Mouse (Mus musculus): ENCODE measurements around the gene Gm20517.
"Not testable (repeated sequence)": the region's sequence is repeated elsewhere in the genome, so short reads cannot be mapped to it uniquely, and the experiment has no call there.

Gm20517 gene

DNA sequence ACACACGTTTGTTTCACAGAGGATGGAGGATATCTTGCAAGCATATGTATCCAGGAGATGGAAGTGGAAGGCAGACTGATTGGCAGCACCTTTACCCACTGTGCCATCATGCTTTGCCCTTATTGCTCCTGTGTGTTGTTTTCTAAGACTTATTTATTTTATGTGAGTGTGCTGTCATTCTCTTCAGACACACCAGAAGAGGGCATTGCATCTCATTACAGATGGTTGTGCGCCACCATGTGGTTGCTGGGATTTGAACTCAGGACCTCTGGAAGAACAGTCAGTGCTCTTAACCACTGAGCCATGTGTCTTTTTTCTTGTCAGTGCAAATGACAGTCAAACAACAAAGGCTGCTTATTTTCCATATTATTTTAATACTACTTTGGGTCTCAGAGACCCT is 16.4 kb downstream of the Gm20517 start:
- no peak for DNase-seq (ENCODE audit: low spot score)

DNA sequence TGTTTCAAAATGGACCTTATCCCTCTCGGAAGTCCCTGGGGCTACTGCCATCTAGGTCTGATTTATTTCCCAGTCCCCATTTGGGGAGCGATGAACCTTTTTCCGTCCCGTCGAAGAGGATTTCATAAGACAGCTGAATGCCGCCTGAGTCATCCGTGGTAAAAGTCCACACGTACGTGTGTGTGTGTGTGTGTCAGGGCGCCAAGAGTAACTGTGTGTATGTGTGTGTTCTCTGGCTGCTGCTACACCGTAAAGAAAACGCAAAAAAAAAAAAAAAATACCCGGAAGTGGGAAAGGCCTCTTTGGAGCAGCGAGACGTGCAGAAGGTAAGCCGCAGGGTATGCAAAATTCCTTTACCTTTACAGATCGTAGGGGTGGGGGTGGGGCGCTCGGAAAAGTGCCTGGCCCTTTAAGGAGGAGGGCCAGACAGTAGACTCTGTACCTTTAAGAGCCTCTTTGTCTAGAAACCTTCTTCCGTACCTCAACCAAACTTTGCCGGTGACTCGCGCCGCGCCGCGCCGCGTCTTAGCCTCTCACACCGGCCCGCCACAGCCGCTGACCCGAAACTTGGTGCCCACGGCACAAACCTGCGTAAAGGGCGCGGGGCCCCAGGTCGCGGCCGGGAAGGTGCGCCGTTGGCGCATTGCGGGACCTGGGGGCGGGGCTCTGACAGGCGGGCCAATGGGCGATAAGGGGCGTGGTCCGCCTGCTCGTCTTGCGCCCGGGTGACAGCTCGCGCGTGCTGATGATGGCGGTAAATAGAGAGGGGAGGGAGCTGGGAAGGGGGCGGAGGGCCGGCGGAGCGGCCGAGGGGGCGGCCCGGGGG is 17.7 kb downstream of the Gm20517 start:
- DNase-seq (ENCODE audit: low spot score): peak; percentile 95

DNA sequence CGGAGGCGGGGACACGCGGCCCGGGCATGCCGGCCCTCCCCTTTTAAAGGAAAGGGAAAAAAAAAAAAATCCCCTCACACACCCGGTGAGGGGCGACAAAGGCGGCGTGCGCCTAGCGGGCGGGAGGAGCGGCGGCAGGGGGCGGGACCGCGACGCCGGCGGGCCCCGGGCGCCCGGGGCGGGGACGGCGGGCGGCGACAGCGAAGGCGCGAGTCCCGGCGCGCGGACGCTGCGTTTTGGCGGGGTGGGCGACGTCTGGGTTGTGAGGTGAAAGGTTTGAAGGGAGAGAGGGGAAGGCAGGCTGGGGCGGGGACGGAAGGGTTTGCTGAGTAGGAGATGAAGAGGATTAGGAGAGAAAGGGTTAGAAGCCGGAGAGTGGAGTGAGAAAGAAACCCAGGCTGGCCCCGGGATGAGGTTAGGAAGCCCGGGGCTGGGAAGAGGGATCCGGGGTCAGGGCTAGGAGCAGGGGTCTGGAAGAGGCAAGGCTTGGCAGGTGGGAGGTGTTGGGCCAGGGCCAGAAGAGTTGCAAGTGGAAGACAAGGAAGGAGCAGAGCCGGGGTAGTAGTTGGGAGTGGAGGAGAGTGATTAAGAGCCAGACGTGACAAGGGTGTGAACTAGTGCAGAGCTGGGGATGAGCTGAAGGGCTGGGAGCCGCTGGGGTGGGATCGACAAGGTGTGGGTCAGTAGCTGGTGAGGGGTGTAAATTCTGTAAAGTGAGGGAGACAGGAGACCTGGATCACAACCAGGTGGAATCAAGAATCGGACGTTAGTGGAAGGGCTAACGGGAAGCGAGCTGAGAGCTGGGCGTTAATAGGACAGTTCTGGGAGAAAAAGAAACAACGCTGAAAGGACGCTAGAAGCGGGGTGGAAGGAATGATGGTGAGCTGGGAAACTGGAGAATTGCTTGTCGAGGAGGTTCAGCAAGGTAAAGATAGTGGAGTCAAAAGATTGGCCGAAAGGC is 18.6 kb downstream of the Gm20517 start:
- no peak for DNase-seq (ENCODE audit: low spot score)

DNA sequence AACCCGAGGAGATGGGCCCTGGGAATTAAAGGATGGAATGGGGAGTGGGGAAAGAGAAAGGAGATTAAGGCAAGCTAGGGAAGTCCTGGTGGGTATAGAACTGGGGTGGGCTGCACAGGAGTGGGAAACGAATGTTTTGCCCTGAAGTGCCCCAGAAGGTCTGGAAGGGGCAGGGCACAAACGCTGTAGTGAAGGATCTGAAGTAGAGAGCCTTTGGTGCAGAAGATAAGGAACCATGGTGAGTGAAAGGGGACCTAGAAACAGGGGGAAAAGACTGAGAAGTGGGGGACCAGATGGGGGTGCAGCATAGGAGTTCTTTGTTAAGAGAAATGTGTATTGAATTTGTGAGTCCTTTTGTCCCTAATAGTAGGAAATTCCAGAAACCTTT is 19.3 kb downstream of the Gm20517 start, which contains the start of gene Usp49:
TSS of gene Usp49 (plus strand) at position 13 of the 388 bp plus-strand sequence.
- DNase-seq (ENCODE audit: low spot score): no peak

DNA sequence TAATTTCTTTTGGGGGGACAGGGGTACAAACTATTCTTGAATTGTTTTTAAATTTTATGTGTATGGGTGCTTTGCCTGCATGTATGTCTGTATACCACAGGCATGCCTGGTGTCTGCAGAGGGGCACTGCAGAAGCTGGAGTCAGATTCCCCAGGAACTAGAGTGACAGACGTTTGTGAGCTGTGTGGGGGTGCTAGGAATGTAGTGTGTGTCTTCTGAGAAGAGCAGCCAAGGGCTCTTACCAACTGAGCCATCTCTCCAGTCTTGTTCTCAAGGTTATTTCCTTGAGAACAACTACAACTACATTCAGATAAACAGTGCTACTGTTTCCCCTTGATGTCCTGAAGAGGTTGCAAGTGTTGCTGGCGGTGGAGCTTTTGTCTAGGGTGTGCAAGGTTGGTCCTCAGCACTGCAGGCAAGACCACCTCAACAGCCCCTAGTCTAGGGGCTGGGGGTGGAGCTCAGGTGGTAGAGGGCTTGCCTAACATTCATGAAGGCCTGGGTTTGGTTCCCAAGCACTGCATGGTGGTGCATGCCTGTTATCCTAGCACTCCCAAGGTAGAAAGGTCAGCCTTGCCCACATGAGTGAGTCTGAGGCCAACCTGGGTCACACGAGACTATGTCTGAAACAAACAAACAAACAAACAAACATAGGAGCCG is 20.9 kb downstream of the Gm20517 start:
- DNase-seq (ENCODE audit: low spot score): no peak

DNA sequence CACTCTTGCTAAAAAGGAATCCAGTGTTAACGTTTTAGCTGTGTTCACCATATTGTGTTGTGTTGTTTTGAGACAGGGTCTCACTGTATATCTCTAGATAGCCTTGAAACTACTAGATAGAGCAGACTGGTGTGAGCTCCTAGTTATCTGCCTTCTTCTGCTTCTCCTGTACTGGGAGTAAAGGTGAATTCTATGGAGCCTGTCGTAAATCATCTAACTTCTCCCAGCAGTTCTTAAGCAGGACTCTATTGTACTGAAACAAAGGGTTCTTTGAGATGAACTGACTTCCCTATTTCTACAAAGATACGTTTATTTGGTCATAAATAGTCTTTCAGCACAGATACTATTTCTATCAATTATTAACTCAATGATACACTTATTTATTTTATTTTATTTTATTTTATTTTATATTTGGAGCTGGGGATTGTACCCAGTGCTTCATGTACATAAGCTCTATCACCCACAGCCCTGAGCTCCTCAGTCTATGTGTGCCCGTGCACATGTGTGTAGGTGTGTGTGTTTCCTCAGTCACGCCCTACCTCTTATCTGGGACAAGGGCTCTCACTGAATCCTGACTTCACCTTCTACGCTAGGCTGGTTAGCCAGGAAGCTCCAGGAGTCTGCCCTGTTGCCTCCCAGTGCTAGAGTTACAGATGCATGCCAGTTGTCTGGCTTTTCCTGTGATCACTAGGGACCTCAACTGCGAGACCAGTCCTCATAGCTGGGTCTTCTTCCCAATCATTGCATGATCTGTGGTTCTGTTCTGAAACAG is 22.8 kb downstream of the Gm20517 start:
- DNase-seq (ENCODE audit: low spot score): peak; percentile 43

DNA sequence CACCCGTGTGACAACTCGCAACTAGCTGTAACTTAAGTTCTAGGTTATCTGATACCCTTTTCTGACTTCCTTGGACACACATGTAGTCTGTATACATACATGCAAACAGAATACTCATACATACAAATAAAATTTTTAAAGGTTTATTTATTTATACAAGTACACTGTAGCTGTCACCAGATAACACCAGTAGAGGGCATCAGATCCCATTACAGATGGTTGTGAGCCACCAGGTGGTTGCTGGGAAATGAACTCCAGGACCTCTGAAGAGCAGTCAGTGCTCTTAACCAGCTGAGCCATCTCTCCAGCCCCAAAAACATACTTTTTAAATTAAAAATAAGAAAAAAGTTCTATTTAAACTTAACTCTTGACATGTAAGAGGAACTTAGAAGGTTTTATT is 31.6 kb downstream of the Gm20517 start:
- no peak for DNase-seq (ENCODE audit: low spot score)

DNA sequence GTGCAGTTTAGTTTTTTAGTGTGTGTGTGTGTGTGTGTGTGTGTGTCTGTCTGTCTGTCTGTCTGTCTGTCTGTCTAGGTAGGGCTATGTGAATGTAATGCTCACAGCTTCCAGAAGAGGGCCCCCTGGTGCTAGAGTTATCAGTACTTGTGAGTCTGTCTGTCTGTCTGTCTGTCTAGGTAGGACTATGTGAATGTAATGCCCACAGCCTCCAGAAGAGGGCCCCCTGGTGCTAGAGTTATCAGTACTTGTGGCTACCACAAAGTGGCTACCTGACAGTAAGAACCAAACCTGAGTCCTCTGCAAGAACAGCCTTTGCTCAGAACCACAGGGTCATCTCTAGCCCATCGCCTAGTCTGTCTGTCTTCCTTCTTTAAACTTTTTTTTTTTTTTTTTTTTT is 35.3 kb downstream of the Gm20517 start:
- DNase-seq (ENCODE audit: low spot score): peak; percentile 73

DNA sequence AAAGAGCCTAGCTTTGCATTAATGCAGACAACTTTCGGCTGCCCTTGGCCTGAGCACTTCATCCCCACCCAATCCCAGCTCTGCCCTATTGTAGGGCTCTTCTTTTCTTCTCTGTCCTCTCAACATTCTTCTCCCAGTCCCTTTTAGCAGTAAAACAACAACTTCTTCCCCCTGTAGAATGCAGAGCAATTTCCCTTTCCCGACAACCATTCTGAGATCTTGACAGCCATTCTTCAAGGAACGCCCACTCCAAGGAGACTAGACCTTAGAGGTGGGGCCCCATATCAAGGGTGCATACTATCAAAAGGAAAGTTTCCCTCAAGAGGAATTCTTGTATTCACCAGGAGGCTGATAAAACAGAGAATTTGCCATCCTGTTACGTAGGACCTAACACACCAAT is 37.6 kb downstream of the Gm20517 start:
- no peak for DNase-seq (ENCODE audit: low spot score)

DNA sequence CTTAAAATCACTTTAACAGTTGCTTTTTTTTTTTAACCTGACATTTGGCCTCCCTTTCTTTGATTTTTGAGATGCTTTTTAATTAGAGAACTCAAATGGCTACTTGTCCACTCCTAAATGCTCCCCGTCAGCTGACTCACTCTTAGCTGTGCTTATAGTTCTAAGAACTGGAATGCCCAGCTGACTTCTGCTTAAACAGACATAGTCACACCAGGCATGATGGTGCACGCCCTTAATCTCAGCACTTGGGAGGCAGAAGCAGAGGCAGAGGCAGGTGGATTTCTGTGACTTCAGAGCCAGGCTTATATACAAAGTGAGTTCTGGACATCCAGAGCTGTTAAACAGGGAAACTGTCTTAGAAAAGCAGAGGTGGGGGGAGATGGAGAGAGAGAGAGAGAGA is 40.6 kb downstream of the Gm20517 start:
- no peak for DNase-seq (ENCODE audit: low spot score)

DNA sequence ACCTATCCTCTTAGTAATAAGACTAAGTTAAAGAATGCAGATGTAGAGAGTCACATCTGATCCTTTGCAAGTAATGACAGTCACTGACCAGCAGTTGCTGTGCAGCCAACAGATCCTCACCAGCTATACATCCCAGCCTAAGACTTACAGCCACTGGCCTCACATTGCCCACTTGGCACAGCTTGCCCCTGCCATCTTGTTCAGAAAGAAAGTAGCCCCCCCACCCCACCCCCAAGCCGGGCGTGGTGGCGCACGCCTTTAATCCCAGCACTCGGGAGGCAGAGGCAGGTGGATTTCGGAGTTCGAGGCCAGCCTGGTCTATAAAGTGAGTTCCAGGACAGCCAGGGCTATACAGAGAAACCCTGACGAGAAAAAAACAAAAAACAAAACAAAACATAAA is 43.0 kb downstream of the Gm20517 start:
- not testable (repeated sequence) for DNase-seq (ENCODE audit: low spot score)

DNA sequence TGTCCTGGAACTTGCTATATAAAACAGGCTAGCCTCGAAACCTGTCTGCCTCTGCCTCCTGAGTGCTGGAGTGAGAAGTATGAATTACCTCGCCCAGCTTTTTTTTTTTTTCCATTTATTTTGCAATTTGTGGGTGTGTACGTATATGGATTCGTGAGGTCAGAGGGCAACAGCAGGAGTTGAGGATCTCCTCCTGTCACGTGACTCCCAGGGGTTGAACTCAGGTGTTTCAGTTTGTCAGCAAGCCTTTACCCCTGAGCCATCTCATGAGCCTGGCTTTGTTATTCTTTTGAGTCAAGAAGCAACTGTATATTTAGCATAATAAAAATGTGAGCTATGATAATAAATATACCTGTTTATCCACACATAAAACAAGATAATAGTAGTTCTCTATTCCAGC is 44.3 kb downstream of the Gm20517 start:
- no peak for DNase-seq (ENCODE audit: low spot score)

DNA sequence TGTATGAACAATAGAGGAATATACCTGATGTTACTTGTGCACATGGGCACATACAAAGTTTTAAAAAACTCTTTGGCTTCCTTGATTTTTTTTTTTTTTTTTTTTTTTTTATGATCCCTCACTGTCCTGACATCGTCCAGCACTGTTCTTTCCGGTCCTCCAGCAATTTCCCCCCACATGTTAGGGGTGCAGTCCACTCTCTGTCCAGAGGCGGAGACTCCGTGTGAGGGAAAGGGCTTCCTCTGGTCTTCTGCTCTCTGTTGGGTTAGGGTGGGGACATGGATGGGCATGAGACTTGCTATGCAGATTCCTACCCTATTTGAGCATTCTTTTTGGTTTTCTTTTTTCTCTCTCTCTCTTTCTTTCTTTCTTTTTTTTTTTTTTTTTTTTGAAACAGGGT is 46.5 kb downstream of the Gm20517 start:
- no peak for DNase-seq (ENCODE audit: low spot score)

DNA sequence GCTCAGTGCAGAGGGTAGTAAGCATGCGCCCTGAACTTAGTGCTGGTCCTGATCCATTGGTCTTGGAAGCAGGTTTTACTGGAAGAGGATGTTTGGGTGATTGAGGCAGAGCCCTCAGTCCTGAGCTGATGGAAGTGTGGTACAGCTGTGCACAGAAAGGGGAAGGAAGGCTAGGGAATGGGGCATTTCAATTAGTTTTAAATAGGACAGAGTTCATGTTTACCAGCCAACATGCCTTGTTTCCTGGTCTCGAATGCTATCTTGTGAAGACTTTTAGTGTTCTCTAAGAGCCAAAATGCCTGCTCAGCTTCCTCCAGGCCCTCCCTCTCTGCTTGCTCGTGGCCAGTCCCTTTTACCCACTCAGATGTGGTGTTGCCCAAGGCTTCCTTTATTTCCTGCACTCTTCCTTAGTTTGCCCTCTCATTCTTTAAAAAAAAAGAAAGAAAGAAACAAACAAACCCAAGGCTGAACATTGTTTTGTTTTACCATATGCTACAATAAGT is 47.4 kb downstream of the Gm20517 start:
- no peak for DNase-seq (ENCODE audit: low spot score)

DNA sequence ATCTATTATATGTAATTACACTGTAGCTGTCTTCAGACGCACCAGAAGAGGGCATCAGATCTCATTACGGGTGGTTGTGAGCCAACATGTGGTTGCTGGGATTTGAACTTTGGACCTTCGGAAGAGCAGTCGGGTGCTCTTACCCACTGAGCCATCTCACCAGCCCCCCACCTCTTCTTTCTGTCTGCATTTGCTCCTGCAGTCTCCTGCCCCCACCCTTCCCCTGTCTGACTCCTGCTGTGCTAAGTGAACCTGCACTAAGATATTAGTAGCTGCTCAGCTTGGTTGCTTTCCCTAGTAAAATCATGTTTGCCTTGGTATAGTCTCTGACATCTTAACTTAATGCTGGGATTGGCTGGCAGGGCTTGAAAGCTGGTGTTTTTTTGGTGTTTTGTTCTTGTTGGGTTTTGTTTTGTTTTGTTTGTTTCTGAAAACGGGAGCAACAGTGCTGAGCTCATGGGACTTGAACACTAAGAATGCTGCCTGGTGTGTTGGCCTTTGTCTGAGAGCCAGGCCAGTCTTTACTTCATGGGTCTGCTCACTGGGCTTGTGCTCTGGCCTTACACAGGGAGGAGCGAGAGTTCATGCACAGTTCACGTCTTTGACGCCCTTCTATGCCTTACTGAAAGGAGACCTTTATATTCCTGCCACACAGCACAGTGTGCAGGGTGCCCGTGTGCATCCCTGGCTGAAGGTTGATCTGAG is 51.8 kb downstream of the Gm20517 start:
- no peak for DNase-seq (ENCODE audit: low spot score)

DNA sequence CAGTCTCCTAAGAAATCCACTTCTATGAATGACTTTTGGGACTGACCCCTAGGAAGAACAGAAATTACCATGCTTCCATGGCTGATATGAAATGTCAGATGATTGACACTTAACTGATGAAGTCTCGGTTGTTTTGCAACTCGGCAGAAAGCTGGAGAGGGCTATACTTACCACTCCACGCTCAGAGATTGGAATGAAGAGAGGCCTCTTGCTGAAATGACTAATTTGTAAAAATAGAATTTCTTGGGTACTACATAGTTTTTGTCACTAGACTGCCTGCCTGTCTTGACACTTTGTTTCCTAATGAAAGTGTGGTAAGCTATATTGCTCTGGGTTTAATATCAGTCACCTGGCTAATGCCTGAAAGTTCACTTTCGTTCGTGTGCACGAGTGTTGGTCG is 53.1 kb downstream of the Gm20517 start:
- DNase-seq (ENCODE audit: low spot score): no peak

DNA sequence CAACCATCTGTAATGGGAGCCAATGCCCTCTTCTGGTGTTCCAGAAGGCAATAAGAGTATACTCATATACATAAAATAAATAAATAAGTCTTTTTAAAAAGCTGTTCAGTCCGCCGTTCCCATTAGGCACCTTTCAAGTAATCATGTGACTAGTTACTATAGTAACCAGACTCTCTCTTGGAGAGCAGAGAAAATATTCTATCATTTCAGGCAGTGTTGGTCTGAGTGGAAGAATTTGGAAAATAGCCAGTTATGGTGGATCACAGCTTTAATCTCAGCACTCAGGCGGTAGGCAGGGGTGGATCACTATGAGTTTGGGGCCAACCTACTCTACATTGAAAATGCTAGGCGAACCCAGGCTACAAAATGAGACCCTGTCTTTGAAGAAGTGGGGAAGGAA is 57.8 kb downstream of the Gm20517 start:
- DNase-seq (ENCODE audit: low spot score): no peak

DNA sequence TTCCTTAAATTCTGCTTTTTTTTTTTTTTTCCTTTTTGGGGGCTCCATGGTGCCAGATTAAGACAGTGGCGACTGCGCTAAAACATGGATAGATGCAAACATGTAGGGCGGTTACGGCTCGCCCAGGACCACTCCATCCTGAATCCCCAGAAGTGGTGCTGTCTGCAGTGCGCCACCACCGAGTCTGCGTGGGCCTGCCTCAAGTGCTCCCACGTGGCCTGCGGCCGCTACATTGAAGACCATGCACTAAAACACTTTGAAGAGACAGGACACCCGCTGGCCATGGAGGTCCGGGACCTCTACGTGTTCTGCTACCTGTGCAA is 60.6 kb downstream of the Gm20517 start:
- DNase-seq (ENCODE audit: low spot score): no peak

DNA sequence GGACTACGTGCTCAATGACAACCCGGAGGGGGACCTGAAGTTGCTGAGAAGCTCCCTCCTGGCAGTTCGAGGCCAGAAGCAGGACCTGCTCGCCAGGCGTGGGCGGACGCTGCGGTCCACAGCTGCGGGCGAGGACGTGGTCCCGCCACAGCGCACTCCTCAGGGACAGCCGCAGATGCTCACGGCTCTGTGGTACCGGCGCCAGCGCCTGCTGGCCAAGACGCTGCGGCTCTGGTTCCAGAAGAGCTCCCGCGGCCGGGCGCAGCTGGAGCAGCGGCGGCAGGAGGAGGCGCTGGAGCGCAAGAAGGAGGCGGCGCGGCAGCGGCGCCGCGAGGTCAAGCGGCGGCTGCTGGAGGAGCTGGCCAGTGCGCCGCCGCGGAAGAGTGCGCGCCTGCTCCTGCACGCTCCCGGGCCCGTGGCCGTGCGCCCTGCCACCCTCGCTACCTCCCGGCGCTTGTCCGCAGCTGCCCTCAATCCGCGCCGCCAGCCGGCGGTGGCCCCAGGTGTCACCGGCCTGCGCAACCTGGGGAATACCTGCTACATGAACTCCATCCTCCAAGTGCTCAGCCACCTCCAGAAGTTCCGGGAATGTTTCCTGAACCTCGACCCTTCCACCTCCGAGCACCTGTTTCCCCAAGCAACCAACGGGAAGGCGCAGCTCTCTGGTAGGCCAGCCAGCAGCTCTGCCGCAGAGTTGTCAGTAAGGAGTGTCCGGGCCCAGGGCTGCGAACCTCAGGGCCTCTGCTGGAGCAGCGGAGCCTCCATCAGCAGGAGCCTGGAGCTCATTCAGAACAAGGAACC is 61.1 kb downstream of the Gm20517 start:
- DNase-seq (ENCODE audit: low spot score): peak; percentile 50

DNA sequence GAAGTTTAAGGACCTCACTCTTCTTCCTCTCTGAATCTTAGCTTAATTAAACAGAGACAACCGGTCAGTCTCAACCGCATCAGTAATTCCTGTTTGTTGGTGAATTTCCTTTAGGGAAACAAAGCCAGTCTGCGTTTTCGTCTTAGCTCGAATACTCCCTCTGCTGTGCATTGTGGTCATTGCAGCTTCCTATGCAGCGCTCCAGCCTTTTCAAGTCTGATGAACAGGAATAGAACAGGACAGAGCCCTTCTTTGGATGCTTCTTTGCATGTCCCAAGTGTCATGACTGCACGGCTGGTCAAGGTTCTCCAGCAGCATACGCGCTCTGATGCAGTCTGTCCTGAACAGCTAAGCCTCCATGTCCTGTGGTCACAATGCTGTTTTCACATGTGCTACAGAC is 65.2 kb downstream of the Gm20517 start:
- DNase-seq (ENCODE audit: low spot score): peak; percentile 71

Data from lung, postnatal 25 days (tissue).